Mouse (Mus musculus) ES-E14 (cell line): ENCODE data around the gene Cabp4. TPM values are rescaled to one million over a fixed set of nuclear protein-coding genes. Genes with fewer than 3 reads are reported as not detected.
A peak's percentile ranks its signal among the peaks of the same experiment; 100 is the strongest.
"Not testable (repeated sequence)": the region's sequence is repeated elsewhere in the genome, so short reads cannot be mapped to it uniquely, and the experiment has no call there.

Experiments used
- DNase-seq: peaks from one replicate; pipeline ENCODE4 v3.0.0-alpha.2; 2013; ENCODE audit warnings: low read depth, low spot score
- H3K27ac ChIP-seq: 2 replicates; pipeline ENCODE4 v1.5.1; 2012; ENCODE audit warnings: low read depth, mild to moderate bottlenecking, low read length, moderate library complexity, mixed read lengths; ENCODE audit not compliant: poor library complexity, insufficient read depth, severe bottlenecking
- H3K36me3 ChIP-seq: 2 replicates; pipeline ENCODE4 v1.6.1; 2012; ENCODE audit warnings: mild to moderate bottlenecking, low read length, moderate library complexity, mixed read lengths; ENCODE audit not compliant: control insufficient read depth, poor library complexity, insufficient read depth, severe bottlenecking
- H3K4me1 ChIP-seq, 2 experiments: fragments of 150-350 bp in 1 of 2; sonication (generic) in 1 of 2; 2 replicates each; pipeline ENCODE4 v1.6.1; 2012; ENCODE audit warnings: low read length in 2 of 2, mild to moderate bottlenecking in 1 of 2, mixed read lengths in 1 of 2; ENCODE audit not compliant: control insufficient read depth in 2 of 2, insufficient read depth in 2 of 2, poor library complexity in 1 of 2
- H3K4me3 ChIP-seq, 2 experiments: fragments of 150-350 bp in 1 of 2; sonication (generic) in 1 of 2; 2 replicates each; pipeline ENCODE4 v1.5.1; 2012; ENCODE audit warnings: low read length in 2 of 2, low read depth in 1 of 2, mild to moderate bottlenecking in 1 of 2, mixed read lengths in 1 of 2; ENCODE audit not compliant: insufficient read depth in 1 of 2, poor library complexity in 1 of 2, severe bottlenecking in 1 of 2
- H3K9ac ChIP-seq: 2 replicates; pipeline ENCODE4 v1.6.1; 2012; ENCODE audit warnings: low read depth, mild to moderate bottlenecking, low read length, mixed read lengths; ENCODE audit not compliant: poor library complexity, insufficient read depth, severe bottlenecking
- H3K9me3 ChIP-seq: fragments of 150-350 bp; sonication (generic); 2 replicates; pipeline ENCODE4 v1.6.1; 2012; ENCODE audit warnings: low read depth, mild to moderate bottlenecking, low read length; ENCODE audit not compliant: control insufficient read depth, insufficient read depth
- CHD2 ChIP-seq: IDR thresholded peaks from 2 replicates; pipeline ENCODE4 v1.6.1; 2014; ENCODE audit warnings: mild to moderate bottlenecking, low read depth, low read length, inconsistent platforms
- HCFC1 ChIP-seq: IDR thresholded peaks from 2 replicates; pipeline ENCODE4 v1.6.1; 2012; ENCODE audit warnings: low read length, inconsistent platforms, borderline replicate concordance; ENCODE audit not compliant: insufficient read depth
- MAFK ChIP-seq: IDR thresholded peaks from 2 replicates; pipeline ENCODE4 v1.6.1; 2014; ENCODE audit warnings: mild to moderate bottlenecking, low read depth, low read length, inconsistent platforms; ENCODE audit not compliant: insufficient read depth
- ZC3H11A ChIP-seq: IDR thresholded peaks from 2 replicates; pipeline ENCODE4 v1.6.1; 2012; ENCODE audit warnings: low read depth, mild to moderate bottlenecking, inconsistent platforms, low read length, borderline replicate concordance
- ZNF384 ChIP-seq: IDR thresholded peaks from 2 replicates; pipeline ENCODE4 v1.6.1; 2012; ENCODE audit warnings: low read depth, low read length, inconsistent platforms
- in situ Hi-C, 2 experiments: fragments of 600-800 bp; cut with MboI; formaldehyde crosslinking; loops; one replicate each; pipeline ENCODE4 v1.15.1; 2025; ENCODE audit warnings: low sequenced_read_pairs in 2 of 2, inconsistent platforms in 1 of 2; ENCODE audit not compliant: unreplicated experiment in 2 of 2
- total RNA-seq: library from RNA; depleted of rRNA; stranded (reverse); fragments of 300-350 nt; gene quantifications from 2 replicates; pipeline ENCODE4 v1.2.3, GENCODE M21; 2012

Cabp4 gene
- total RNA-seq, 1 experiment = 1.8 TPM

DNA sequence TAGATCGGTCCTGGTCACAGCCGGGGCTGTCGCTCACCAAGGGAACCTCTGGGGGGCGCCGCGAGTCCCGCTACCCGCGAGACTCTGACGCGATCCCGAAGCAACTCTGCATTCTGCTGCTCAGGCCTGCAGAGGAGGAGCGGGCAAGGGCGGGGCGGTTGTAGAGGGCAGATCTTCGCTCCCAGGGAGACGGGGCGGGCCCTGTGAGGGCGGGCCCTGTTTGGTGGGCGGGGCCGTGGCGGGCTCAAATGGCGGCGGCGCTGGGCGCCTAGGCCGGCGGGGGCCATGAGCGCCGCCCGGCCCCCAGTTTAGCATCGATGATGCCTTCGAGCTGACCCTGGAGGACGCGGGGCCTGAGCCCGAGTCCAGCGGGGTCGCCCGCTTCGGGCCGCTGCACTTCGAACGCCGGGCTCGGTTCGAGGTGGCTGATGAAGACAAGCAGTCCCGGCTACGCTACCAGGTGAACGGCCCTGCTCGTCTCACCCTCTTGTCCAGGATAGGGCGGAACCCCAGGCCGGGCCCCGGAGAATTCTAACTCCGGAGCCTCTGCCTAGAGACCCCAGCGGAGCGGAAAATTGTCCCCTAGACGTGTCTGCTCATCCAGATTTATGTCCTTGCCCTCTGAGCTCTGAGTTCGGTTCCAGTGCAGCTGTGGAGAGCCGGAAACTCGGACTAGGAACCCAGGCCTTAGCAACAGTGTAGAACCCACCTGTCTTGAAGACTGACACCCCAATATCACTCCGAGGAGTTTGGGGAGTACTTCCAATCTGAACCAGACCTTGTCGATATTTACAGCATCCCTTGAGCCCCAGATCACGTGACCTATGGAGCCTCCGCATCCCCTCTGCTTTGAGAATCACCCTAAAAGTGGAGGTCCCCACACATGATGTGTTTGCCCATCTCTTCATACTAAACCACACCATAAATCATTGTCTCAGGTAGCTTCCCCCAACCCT is 17.8 kb downstream of the Cabp4 start, which contains the start of gene Aip:
Aip (minus strand) TSS at position 118 of the 956 bp plus-strand sequence.
- Histone ChIP-seq H3K36me3 (peaks cover 9% of the 10 kb centered on the region; the same call in 1 of the 2 replicates), H3K4me3 (peak within 1 kb of the TSS; percentile 79 to 90), H3K9ac (peak within 1 kb of the TSS; percentile 94), H3K9me3 (no peaks in the 10 kb centered on the region), H3K27ac (no peak within 1 kb of the TSS), H3K4me1 (peaks cover 0 to 3% of the 10 kb centered on the region in 2 experiments; a peak in 2 of 4 replicates)
- DNase-seq = peak; percentile 93
- in situ Hi-C loops = no loop called here
- TF ChIP-seq ZNF384 (no peak), HCFC1 (peak; percentile 82), CHD2 (peak; percentile 98)

DNA sequence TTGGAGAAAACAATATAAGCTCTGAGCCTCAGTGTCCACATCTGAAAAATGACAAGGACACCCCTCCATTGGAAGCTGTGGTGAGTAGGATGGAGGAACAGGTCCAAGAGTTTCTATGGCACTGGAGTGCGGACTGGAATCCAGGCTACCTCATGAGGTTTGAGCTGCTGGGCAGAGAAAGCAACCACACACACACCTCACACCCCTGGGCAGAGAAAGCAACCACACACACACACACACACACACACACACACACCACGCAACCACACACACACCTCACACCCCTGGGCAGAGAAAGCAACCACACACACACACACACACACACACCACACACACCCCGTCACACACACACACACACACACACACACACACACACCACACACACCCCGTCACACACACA is 18.6 kb downstream of the Cabp4 start:
- H3K9me3 ChIP-seq, H3K27ac ChIP-seq, H3K36me3 ChIP-seq, in situ Hi-C loops, H3K4me1 ChIP-seq, DNase-seq: not testable (repeated sequence)
- H3K9ac ChIP-seq = peak overlapping the region; percentile 63
- H3K4me3 ChIP-seq = peak overlapping the region in 1 of 2 experiments; percentile 34; a peak in 1 of 4 replicates

DNA sequence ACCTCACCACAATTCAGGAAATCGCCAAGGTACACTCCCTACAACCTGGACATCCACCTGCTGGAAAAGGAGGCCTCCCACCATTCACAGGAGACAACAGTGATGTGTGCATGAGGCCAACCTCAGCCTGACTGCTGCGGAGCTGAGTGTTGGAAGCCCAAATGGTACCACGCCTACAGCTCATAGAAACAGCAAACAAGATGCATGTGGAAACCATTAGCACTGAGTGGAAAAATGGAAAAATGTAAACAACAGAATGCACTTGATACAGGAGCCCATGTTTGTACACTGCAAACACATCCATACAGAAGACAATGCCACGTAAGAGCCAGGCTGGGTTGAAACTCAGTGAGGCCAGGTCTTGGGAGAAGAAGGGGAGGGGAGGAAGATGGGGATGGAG is 19.4 kb downstream of the Cabp4 start:
- no peak for TF ChIP-seq HCFC1
- TF ChIP-seq ZNF384 = no peak
- TF ChIP-seq CHD2 = no peak
- no peak for TF ChIP-seq MAFK
- TF ChIP-seq ZC3H11A = no peak
- in situ Hi-C loops = no loop called here
- no peak overlapping the region for H3K27ac ChIP-seq

DNA sequence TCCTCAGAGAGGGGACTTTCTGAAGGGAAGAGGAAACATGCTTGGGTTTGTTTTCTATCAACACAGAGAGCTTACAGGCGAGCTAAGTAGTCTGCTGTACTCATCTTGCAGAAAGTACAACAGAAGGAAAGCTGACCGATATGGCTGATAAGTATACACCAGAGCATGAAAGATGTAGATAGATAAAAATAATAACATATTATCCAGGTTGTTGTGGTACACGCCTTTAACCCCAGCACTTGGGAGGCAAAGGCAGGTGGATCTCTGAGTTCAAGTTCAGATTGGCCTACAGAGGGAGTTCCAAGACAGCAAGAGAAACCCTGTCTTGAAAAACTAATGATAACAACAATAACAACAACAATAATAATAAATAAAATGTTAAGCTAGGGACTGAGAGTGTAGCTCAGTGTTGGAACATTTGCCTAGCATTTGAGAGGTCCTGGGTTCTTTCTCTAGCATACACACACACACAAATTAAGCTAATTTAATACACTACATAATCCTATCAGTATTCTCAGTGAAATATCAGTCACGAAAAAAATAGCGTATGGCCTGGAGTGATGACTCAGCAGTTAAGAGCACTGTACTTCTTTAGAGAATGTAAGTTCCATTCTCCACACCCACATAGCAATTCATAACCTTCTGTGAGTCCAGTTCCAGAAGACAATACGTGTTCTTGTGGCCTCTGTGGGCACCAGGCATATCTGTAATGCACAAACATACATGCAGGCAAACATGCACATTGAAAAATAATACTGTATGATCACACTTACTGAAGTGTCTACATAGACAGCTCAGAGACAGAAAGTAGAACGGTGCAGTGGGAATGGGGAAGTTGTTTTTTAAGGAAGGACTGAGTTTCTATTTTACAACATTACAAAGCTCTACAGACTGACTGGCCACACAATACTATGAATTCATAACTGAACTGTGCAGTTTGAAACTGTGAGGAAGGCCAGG is 21.1 kb downstream of the Cabp4 start:
- in situ Hi-C loops = no loop called here
- TF ChIP-seq ZC3H11A = no peak
- TF ChIP-seq MAFK = peak; percentile 79

More for the DNA sequence above, 19.4 kb downstream of the Cabp4 start:
- H3K36me3 ChIP-seq = peaks cover 9% of the 10 kb centered on the region; the same call in 1 of the 2 replicates
- H3K9me3 ChIP-seq = no peaks in the 10 kb centered on the region
- peaks cover 0 to 7% of the 10 kb centered on the region in 2 experiments; a peak in 1 of 4 replicates for H3K4me1 ChIP-seq
- no peak overlapping the region for H3K9ac ChIP-seq
- H3K4me3 ChIP-seq = no peak overlapping the region
- no peak for DNase-seq

DNA sequence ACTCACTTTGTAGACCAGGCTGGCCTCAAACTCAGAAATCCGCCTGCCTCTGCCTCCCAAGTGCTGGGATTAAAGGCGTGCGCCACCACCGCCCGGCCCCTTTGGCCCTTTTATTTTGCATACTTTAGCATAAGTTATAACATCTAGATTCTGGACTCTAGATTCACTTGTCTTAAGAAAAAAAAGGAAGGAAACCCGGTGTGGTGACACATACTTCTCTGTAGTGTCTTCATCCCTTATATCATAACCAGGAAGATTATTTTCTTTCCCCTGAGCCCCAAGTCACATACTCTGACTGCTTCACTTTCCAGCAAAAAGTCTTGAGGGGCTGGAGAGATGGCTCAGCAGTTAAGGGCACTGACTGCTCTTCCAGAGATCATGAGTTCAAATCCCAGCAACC is 21.9 kb downstream of the Cabp4 start:
- peak overlapping the region in 1 of 2 experiments; percentile 45; a peak in 1 of 4 replicates for H3K4me3 ChIP-seq
- H3K9ac ChIP-seq, H3K36me3 ChIP-seq, H3K9me3 ChIP-seq, DNase-seq, H3K4me1 ChIP-seq, H3K27ac ChIP-seq, in situ Hi-C loops: not testable (repeated sequence)

More for the DNA sequence above, 21.1 kb downstream of the Cabp4 start:
- Histone ChIP-seq H3K4me1 (peaks cover 0 to 7% of the 10 kb centered on the region in 2 experiments; a peak in 1 of 4 replicates), H3K9ac (no peak overlapping the region), H3K9me3 (no peaks in the 10 kb centered on the region), H3K36me3 (peaks cover 2% of the 10 kb centered on the region; the same call in 1 of the 2 replicates), H3K4me3 (no peak overlapping the region), H3K27ac (no peak overlapping the region)
- no peak for DNase-seq
